Mouse (Mus musculus): ENCODE measurements around the gene Gm48552. TPM values are rescaled to one million over a fixed set of nuclear protein-coding genes. Genes with fewer than 3 reads are reported as not detected.

Gene Gm48552
- polyA plus RNA-seq, 1 experiment from 2014 or later = 1.2 TPM

- H3K27ac ChIP-seq (ENCODE audit: low read depth, low read length) = no peak overlapping the region
- peak overlapping the region; percentile 52 for H3K9ac ChIP-seq (ENCODE audit: low read depth, low read length)
- H3K4me3 ChIP-seq (ENCODE audit: low read depth, low read length) = no peak overlapping the region
- no peak overlapping the region for H3K4me2 ChIP-seq
- H3K27me3 ChIP-seq (ENCODE audit: control insufficient read depth, insufficient read depth, low read length) = no peaks in the 10 kb centered on the region
- ATAC-seq (replicated peaks; ENCODE audit: insufficient number of reproducible peaks, low FRiP score, low TSS enrichment) = no peak
- peaks cover 23% of the 10 kb centered on the region for H3K36me3 ChIP-seq (ENCODE audit: control insufficient read depth, insufficient read depth, low read length)
- H3K9me3 ChIP-seq (replicated peaks; ENCODE audit: control insufficient read depth, low read length) = no peaks in the 10 kb centered on the region
- H3K4me1 ChIP-seq (ENCODE audit: control insufficient read depth, insufficient read depth, low read length) = peaks cover 34% of the 10 kb centered on the region
- 55% methylated on average over 3 of the region's 3 CpGs for WGBS (ENCODE audit: insufficient replicate concordance)
These were observed 568 bp downstream of the Gm48552 start for GRCm38 (mm10) chr10:81389373-81389772.

GRCm38 (mm10) chr10:81389801-81390677 lies 1.2 kb downstream of the Gm48552 start:
- ATAC-seq (replicated peaks; ENCODE audit: insufficient number of reproducible peaks, low FRiP score, low TSS enrichment) = 0 out of 2 replicates have a peak, but pooled peaks have one; percentile 31
- H3K27ac ChIP-seq (ENCODE audit: low read depth, low read length) = no peak overlapping the region
- H3K27me3 ChIP-seq (ENCODE audit: control insufficient read depth, insufficient read depth, low read length) = no peaks in the 10 kb centered on the region
- H3K4me1 ChIP-seq (ENCODE audit: control insufficient read depth, insufficient read depth, low read length) = peaks cover 31% of the 10 kb centered on the region
- peak overlapping the region; percentile 52 for H3K9ac ChIP-seq (ENCODE audit: low read depth, low read length)
- no peaks in the 10 kb centered on the region for H3K9me3 ChIP-seq (replicated peaks; ENCODE audit: control insufficient read depth, low read length)
- peaks cover 23% of the 10 kb centered on the region for H3K36me3 ChIP-seq (ENCODE audit: control insufficient read depth, insufficient read depth, low read length)
- H3K4me2 ChIP-seq = no peak overlapping the region
- no peak overlapping the region for H3K4me3 ChIP-seq (ENCODE audit: low read depth, low read length)
- WGBS (ENCODE audit: insufficient replicate concordance) = 58% methylated on average over 23 of the region's 23 CpGs

GRCm38 (mm10) chr10:81390678-81390965 lies 1.8 kb downstream of the Gm48552 start:
- Histone ChIP-seq H3K27ac (ENCODE audit: low read depth, low read length) (no peak overlapping the region), H3K4me1 (ENCODE audit: control insufficient read depth, insufficient read depth, low read length) (peaks cover 26% of the 10 kb centered on the region), H3K9me3 (replicated peaks; ENCODE audit: control insufficient read depth, low read length) (no peaks in the 10 kb centered on the region), H3K27me3 (ENCODE audit: control insufficient read depth, insufficient read depth, low read length) (no peaks in the 10 kb centered on the region), H3K4me2 (no peak overlapping the region), H3K9ac (ENCODE audit: low read depth, low read length) (no peak overlapping the region), H3K4me3 (ENCODE audit: low read depth, low read length) (no peak overlapping the region), H3K36me3 (ENCODE audit: control insufficient read depth, insufficient read depth, low read length) (peaks cover 23% of the 10 kb centered on the region)
- no peak for ATAC-seq (replicated peaks; ENCODE audit: insufficient number of reproducible peaks, low FRiP score, low TSS enrichment)
- WGBS (ENCODE audit: insufficient replicate concordance) = 80% methylated on average over 13 of the region's 13 CpGs

GRCm38 (mm10) chr10:81392270-81392669 lies 3.5 kb downstream of the Gm48552 start:
- WGBS (ENCODE audit: insufficient replicate concordance) = 83% methylated on average over 6 of the region's 6 CpGs
- H3K4me1 ChIP-seq (ENCODE audit: control insufficient read depth, insufficient read depth, low read length) = peaks cover 23% of the 10 kb centered on the region
- no peak overlapping the region for H3K4me3 ChIP-seq (ENCODE audit: low read depth, low read length)
- no peak for ATAC-seq (replicated peaks; ENCODE audit: insufficient number of reproducible peaks, low FRiP score, low TSS enrichment)
- no peak overlapping the region for H3K4me2 ChIP-seq
- no peaks in the 10 kb centered on the region for H3K9me3 ChIP-seq (replicated peaks; ENCODE audit: control insufficient read depth, low read length)
- H3K27ac ChIP-seq (ENCODE audit: low read depth, low read length) = no peak overlapping the region
- peaks cover 12% of the 10 kb centered on the region for H3K36me3 ChIP-seq (ENCODE audit: control insufficient read depth, insufficient read depth, low read length)
- H3K27me3 ChIP-seq (ENCODE audit: control insufficient read depth, insufficient read depth, low read length) = no peaks in the 10 kb centered on the region
- no peak overlapping the region for H3K9ac ChIP-seq (ENCODE audit: low read depth, low read length)

- 55% methylated on average over 14 of the region's 14 CpGs for WGBS (ENCODE audit: insufficient replicate concordance)
- no peak for ATAC-seq (replicated peaks; ENCODE audit: insufficient number of reproducible peaks, low FRiP score, low TSS enrichment)
- Histone ChIP-seq H3K27ac (ENCODE audit: low read depth, low read length) (peak within 1 kb of the TSS; percentile 62; the same call in 1 of the 2 replicates), H3K9me3 (replicated peaks; ENCODE audit: control insufficient read depth, low read length) (no peaks in the 10 kb centered on the region), H3K27me3 (ENCODE audit: control insufficient read depth, insufficient read depth, low read length) (no peaks in the 10 kb centered on the region), H3K9ac (ENCODE audit: low read depth, low read length) (peak within 1 kb of the TSS; percentile 65), H3K4me1 (ENCODE audit: control insufficient read depth, insufficient read depth, low read length) (peaks cover 23% of the 10 kb centered on the region), H3K4me2 (peak within 1 kb of the TSS; percentile 66), H3K4me3 (ENCODE audit: low read depth, low read length) (peak within 1 kb of the TSS; percentile 36), H3K36me3 (ENCODE audit: control insufficient read depth, insufficient read depth, low read length) (peaks cover 6% of the 10 kb centered on the region)
These were observed 4.0 kb downstream of the Gm48552 start, which contains the start of gene Smim24 for GRCm38 (mm10) chr10:81392781-81393185. Smim24 (plus strand) TSS chr10:81393051.

- 4% methylated on average over 19 of the region's 19 CpGs for WGBS (ENCODE audit: insufficient replicate concordance)
- H3K9me3 ChIP-seq (replicated peaks; ENCODE audit: control insufficient read depth, low read length) = no peaks in the 10 kb centered on the region
- H3K4me3 ChIP-seq (ENCODE audit: low read depth, low read length) = peak overlapping the region; percentile 36
- peak overlapping the region; percentile 65 for H3K9ac ChIP-seq (ENCODE audit: low read depth, low read length)
- H3K4me1 ChIP-seq (ENCODE audit: control insufficient read depth, insufficient read depth, low read length) = peaks cover 23% of the 10 kb centered on the region
- no peak for ATAC-seq (replicated peaks; ENCODE audit: insufficient number of reproducible peaks, low FRiP score, low TSS enrichment)
- no peaks in the 10 kb centered on the region for H3K36me3 ChIP-seq (ENCODE audit: control insufficient read depth, insufficient read depth, low read length)
- no peaks in the 10 kb centered on the region for H3K27me3 ChIP-seq (ENCODE audit: control insufficient read depth, insufficient read depth, low read length)
- H3K4me2 ChIP-seq = peak overlapping the region; percentile 66
- H3K27ac ChIP-seq (ENCODE audit: low read depth, low read length) = peak overlapping the region; percentile 31; the same call in 1 of the 2 replicates
These were observed 4.8 kb downstream of the Gm48552 start for GRCm38 (mm10) chr10:81393456-81394063.

GRCm38 (mm10) chr10:81395127-81395526 lies 6.3 kb downstream of the Gm48552 start:
- ATAC-seq (replicated peaks; ENCODE audit: insufficient number of reproducible peaks, low FRiP score, low TSS enrichment) = no peak
- peaks cover 3% of the 10 kb centered on the region for H3K27me3 ChIP-seq (ENCODE audit: control insufficient read depth, insufficient read depth, low read length)
- 9% methylated on average over 5 of the region's 5 CpGs for WGBS (ENCODE audit: insufficient replicate concordance)

GRCm38 (mm10) chr10:81395865-81396264 lies 7.1 kb downstream of the Gm48552 start:
- Histone ChIP-seq H3K27me3 (ENCODE audit: control insufficient read depth, insufficient read depth, low read length) (peaks cover 9% of the 10 kb centered on the region), H3K4me2 (no peak overlapping the region), H3K4me3 (ENCODE audit: low read depth, low read length) (no peak overlapping the region), H3K9me3 (replicated peaks; ENCODE audit: control insufficient read depth, low read length) (no peaks in the 10 kb centered on the region), H3K36me3 (ENCODE audit: control insufficient read depth, insufficient read depth, low read length) (peaks cover 7% of the 10 kb centered on the region; the same call in 1 of the 2 replicates), H3K27ac (ENCODE audit: low read depth, low read length) (no peak overlapping the region), H3K9ac (ENCODE audit: low read depth, low read length) (no peak overlapping the region), H3K4me1 (ENCODE audit: control insufficient read depth, insufficient read depth, low read length) (peaks cover 18% of the 10 kb centered on the region)
- ATAC-seq (replicated peaks; ENCODE audit: insufficient number of reproducible peaks, low FRiP score, low TSS enrichment) = no peak
- 85% methylated on average over 4 of the region's 4 CpGs for WGBS (ENCODE audit: insufficient replicate concordance)

More at GRCm38 (mm10) chr10:81395127-81395526, 6.3 kb downstream of the Gm48552 start:
- peaks cover 5% of the 10 kb centered on the region; the same call in 1 of the 2 replicates for H3K36me3 ChIP-seq (ENCODE audit: control insufficient read depth, insufficient read depth, low read length)
- H3K9me3 ChIP-seq (replicated peaks; ENCODE audit: control insufficient read depth, low read length) = no peaks in the 10 kb centered on the region
- no peak overlapping the region for H3K9ac ChIP-seq (ENCODE audit: low read depth, low read length)
- H3K4me1 ChIP-seq (ENCODE audit: control insufficient read depth, insufficient read depth, low read length) = peaks cover 17% of the 10 kb centered on the region
- H3K4me3 ChIP-seq (ENCODE audit: low read depth, low read length) = no peak overlapping the region
- H3K4me2 ChIP-seq = no peak overlapping the region
- H3K27ac ChIP-seq (ENCODE audit: low read depth, low read length) = no peak overlapping the region
